Mouse (Mus musculus): ENCODE data around the gene Bex2.
"Not testable (repeated sequence)": the region's sequence is repeated elsewhere in the genome, so short reads cannot be mapped to it uniquely, and the experiment has no call there.

Gene Bex2

GRCm38 (mm10) chrX:136068020-136068419, at the start of gene Bex2:
Gene Bex2, minus strand, starts transcription at chrX:136068236.
- DNase-seq (ENCODE audit: low read depth): not testable (repeated sequence)

DNA sequence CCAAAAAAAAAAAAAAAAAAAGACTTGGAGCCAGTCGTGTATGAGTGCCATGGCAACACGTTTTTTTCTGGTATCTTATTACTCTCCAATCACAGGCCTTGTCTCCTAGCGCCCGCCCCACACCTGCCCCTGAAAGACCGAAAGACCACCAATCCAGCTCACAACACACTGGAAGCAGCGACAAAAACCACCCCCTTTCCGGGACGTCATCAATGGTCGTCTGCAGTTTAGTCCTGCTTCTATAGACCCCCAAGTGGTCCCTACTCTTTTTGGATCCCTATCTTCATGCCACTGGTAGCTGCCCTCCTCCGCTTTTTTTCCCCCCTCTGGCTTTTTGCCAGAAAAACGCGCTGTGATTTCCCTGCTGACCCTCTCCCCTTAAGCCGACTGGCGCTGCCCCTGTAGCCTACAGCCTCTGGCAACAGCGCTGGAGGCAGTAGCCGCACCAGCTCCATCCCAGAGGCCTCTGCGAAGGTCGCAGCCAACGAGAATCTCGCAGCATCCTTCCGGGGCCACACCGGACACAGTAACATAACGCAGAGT, 47.5 kb upstream of the Bex2 start:
- DNase-seq (ENCODE audit: low read depth): no peak

DNA sequence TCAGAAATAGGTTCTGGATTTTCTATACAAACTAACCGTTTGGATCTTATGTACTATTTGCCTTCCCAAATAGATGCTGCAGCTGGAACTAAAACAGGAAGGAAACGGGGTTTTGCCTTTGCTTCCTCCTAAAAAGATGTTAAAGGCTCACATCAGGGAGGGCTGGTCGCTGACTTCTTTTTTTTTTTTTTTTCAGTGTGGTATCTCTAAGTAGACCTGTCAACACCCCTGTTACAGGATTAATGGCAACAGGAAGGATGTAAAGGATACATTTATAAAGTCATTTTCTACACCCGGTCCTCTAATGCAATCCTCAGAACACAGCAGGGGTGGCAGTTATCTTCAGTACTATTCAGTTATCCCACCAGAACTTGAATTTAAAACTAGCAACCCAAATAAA, 47.0 kb upstream of the Bex2 start:
- no peak for DNase-seq (ENCODE audit: low read depth)

DNA sequence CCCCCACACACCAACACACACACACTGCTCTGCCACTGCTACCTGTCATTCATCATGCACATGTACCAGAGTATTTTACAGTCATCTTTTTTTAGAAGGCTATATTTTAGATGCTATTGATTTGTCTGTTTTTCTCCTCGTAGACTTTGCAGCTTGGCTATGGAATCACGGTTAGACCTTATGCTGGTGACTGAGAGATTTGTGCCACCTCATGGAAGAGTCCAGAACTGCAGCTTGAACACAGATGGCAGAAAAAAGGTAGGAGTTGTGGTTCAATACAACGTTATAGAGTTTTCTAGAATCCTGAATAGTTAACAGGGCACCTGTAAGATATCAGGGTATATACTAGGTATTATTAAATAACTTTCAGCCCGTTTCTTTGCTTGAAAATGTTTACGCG, 39.9 kb upstream of the Bex2 start:
- peak; percentile 70 for DNase-seq (ENCODE audit: low read depth)

DNA sequence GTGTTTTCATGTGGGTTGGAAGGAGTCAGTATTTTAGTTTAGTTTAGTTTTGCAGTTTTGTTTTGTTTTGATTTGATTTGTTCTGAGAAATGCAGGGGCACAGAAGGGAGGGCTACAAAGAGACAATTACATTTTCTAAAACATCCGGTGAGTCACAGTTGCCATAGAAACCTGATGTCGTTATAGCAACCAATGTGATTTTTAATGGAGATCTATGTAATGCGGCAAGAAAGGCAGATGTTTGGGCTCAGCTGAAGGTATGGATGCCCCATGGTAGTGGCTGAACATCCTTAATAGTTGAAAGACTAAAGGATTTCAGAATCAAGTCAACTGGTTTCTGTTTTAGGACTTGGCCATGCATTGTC, 36.7 kb upstream of the Bex2 start:
- no peak for DNase-seq (ENCODE audit: low read depth)

- no peak for DNase-seq (ENCODE audit: low read depth)
Measured at GRCm38 (mm10) chrX:136104046-136104723, 36.1 kb upstream of the Bex2 start.

DNA sequence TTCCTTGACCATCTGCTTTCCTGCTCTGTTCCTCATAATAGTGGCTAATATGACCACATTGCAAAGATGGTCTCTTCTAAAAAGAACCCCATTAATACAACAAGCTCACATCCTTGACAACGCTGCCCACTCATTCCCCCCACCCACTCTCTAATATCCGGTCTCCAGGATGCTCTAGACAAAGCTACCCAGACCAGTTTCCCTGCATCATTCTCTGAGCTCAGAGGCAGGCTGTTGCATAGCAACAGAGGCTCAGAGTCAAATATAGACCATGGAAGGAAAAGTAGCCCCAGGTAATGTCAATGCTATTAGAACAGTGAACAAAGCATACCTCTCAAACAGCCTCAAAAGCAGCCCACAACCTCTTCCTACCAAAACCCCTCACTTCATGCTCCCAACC, 26.4 kb upstream of the Bex2 start:
- no peak for DNase-seq (ENCODE audit: low read depth)

GRCm38 (mm10) chrX:136092497-136093279, 24.7 kb upstream of the Bex2 start:
- no peak for DNase-seq (ENCODE audit: low read depth)

DNA sequence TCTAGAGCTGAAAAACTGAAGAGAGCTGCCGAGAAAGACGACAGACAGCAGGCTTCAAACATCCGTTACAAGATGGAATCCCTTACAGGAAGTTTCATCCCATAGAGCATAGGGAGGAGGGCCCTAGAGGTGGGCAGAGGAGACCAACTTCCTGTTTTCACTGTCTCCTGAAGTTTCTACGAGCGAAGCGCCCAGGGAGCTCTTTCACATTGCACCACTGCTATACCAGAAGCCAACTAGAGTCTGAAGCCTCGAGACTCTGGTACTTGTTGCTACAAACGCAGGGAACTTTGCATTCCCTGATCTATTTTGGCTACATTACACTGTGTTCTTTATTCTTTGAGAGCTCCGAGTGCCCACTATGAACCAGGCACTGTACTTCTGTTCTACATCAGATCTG, 17.1 kb upstream of the Bex2 start, which contains the start of gene Nxf3:
Nxf3 (minus strand) TSS at position 101 of the 400 bp plus-strand sequence.
- no peak for DNase-seq (ENCODE audit: low read depth)

GRCm38 (mm10) chrX:136067201-136067991, 640 bp downstream of the Bex2 start:
- DNase-seq (ENCODE audit: low read depth): peak; percentile 40

- DNase-seq (ENCODE audit: low read depth): no peak
Measured at GRCm38 (mm10) chrX:136060698-136061097, 7.3 kb downstream of the Bex2 start.

DNA sequence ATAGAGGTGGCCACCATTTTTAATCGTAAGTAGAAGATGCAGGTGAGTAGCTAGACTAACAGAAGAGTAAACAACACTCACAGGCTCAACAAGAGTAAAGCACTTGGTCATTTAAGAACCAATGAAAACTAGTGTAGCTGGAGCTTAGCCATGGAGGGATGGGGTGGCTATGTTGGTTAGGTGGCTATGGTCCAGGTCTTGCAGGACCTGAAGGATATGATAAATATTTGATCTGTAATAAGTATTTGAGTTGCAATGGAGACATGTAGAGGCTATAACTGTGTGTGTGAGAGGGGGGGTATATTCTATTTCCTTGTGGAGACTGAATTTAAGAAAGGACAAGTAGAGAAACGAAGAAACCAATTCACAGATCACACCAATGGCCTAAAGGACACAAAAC, 16.8 kb downstream of the Bex2 start:
- DNase-seq (ENCODE audit: low read depth): no peak

DNA sequence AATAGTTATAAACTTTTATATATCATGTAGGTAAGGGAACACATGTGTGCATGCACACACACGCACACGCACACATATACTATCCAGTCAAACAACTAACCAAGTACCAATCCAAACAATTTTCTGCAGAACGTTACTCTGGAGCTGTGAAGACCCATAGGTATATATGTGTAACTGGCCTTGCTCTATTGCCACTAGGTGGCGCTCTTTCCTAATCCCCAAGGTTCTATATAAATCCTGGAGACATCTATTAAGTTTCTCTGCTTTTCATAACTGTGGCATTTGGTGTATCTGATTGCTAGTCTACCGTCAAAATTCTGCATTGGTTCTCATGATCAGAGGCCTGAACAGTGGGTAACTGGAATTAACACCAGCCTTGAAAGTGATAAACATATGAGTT, 20.5 kb downstream of the Bex2 start:
- DNase-seq (ENCODE audit: low read depth): peak; percentile 84

- no peak for DNase-seq (ENCODE audit: low read depth)
Measured at GRCm38 (mm10) chrX:136043726-136044125, 24.3 kb downstream of the Bex2 start.

DNA sequence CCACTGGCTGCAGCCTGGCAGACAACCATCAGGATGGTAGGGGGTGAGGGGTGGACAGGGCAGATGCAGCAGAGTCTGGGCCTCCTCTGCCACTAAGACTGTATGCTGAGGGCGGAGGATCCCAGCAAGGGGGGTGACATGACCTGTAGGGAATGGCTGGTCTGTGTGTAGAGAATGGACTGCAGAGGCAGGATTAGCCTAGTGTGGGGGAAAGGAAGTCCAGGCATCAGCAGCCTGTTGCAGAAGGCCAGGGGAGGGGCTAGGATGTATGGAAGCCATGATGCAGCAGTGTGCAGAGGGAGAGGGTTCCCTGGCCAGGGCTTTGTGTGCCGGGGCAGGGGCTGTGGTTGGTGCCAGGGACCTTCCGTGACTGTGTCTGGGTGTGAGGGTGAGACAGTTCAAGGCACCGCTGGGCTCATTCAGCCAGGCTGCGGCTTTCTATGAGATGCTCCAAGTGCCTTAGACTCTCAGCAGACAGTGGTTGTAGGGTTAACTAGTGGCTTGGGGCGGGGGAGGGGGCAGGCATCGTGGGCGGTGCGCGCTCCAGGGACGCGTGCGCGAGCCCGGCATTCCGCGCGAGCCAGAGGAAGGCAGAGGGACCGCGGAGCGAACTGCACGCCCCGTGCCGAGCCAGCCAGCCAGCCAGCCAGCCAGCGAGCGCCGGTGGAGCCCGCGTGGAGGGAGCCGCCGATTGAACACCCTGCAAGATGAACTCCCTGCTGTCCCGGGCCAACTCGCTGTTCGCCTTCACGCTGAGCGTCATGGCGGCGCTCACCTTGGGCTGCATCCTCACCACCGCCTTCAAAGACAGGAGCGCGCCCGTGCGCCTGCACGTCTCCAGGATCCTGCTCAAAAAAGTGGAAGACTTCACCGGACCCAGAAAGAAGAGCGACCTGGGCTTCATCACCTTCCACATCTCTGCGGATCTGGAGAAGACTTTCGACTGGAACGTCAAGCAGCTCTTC, 35.0 kb downstream of the Bex2 start, which contains the start of gene Arxes1:
Arxes1 (plus strand) TSS at position 569 of the 965 bp plus-strand sequence.
- peak; percentile 35 for DNase-seq (ENCODE audit: low read depth)

DNA sequence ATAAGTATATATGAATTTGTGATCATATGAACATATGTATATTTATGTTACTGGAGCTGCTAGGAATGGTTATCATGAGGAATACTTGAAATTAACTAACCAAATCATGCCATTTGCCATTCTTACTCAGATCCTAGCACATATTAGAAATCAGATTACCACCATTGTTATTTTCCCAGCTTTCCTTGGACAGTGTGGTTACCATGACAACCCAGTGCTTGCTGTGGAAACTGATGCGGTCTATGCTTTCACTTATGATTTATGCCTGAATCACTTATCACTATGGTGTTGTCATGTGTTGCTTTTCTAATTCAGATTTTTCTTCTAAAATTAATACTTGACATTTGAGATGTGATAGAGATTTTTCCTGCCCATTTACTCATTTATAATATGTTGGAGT, 37.7 kb downstream of the Bex2 start:
- no peak for DNase-seq (ENCODE audit: low read depth)

All from NIH3T3 (cell line).